ENCODE assay signal across 13 mouse cellular contexts in genomic region chr11:94930151-94930550, GRCm38 (mm10). TPM values are rescaled to one million over a fixed set of nuclear protein-coding genes. Genes with fewer than 3 reads are reported as not detected.
A peak's percentile ranks its signal among the peaks of the same experiment; 100 is the strongest.
DNase-seq lines count a peak whose midpoint lies in the region; ATAC-seq lines count a peak whose summit lies in the region.
"Had no signal": no experiment of that assay in that cellular context is flagged by ENCODE, and none has a peak within 500 bp of the region (broad histone marks: within the 10 kb centered on the region; RNA-seq: fewer than 3 reads in every experiment).

No protein-coding gene starts in this region.

- 26% methylated on average over 4 of the region's 4 CpGs for WGBS in kidney, embryonic 16.5 days
- 52% methylated on average over 4 of the region's 4 CpGs for WGBS in heart, embryonic 16.5 days
- WGBS in stomach, embryonic 15.5 days: 38% methylated on average over 4 of the region's 4 CpGs

- no peaks in the 10 kb centered on the region for H3K9me3 ChIP-seq in kidney, embryonic 16.5 days (ENCODE audit: low read length)
- H3K9me3 ChIP-seq in heart, embryonic 16.5 days (replicated peaks; ENCODE audit: control insufficient read depth, low read length): no peaks in the 10 kb centered on the region
- no peaks in the 10 kb centered on the region for H3K9me3 ChIP-seq in stomach, embryonic 15.5 days
- H3K9me3 ChIP-seq: G1E had no signal

- peaks cover 6% of the 10 kb centered on the region for H3K27me3 ChIP-seq in kidney, embryonic 16.5 days (ENCODE audit: insufficient read depth, low read length)
- H3K27me3 ChIP-seq in heart, embryonic 16.5 days (ENCODE audit: control insufficient read depth, insufficient read depth, low read length): peaks cover 9% of the 10 kb centered on the region
- H3K27me3 ChIP-seq in stomach, embryonic 15.5 days (replicated peaks): no peaks in the 10 kb centered on the region

- H3K4me3 ChIP-seq in kidney, embryonic 16.5 days (ENCODE audit: low read length): no peak overlapping the region
- H3K4me3 ChIP-seq in heart, embryonic 16.5 days (ENCODE audit: low read length): no peak overlapping the region
- H3K4me3 ChIP-seq in stomach, embryonic 15.5 days (replicated peaks): no peak overlapping the region

- no peak for ATAC-seq in kidney, embryonic 16.5 days (ENCODE audit: low FRiP score, low TSS enrichment)
- ATAC-seq in heart, embryonic 16.5 days (replicated peaks; ENCODE audit: extremely low read depth, insufficient read depth, low FRiP score): no peak
- no peak for ATAC-seq in stomach, embryonic 15.5 days (ENCODE audit: insufficient read depth, low FRiP score, low read depth)

- no peak overlapping the region for H3K4me2 ChIP-seq in kidney, embryonic 16.5 days (replicated peaks; ENCODE audit: low read depth, low read length)
- H3K4me2 ChIP-seq in heart, embryonic 16.5 days (ENCODE audit: low read depth, low read length): no peak overlapping the region
- H3K4me2 ChIP-seq in stomach, embryonic 15.5 days: no peak overlapping the region

- H3K27ac ChIP-seq in kidney, embryonic 16.5 days (ENCODE audit: low read length): peak overlapping the region; percentile 94
- peak overlapping the region; percentile 84 for H3K27ac ChIP-seq in heart, embryonic 16.5 days (ENCODE audit: low read length)
- H3K27ac ChIP-seq in stomach, embryonic 15.5 days: peak overlapping the region; percentile 95

- peaks cover 63% of the 10 kb centered on the region for H3K4me1 ChIP-seq in kidney, embryonic 16.5 days (ENCODE audit: insufficient read depth, low read length)
- peaks cover 35% of the 10 kb centered on the region for H3K4me1 ChIP-seq in heart, embryonic 16.5 days (ENCODE audit: control insufficient read depth, insufficient read depth, low read length)
- H3K4me1 ChIP-seq in stomach, embryonic 15.5 days: peaks cover 49% of the 10 kb centered on the region

- no peak overlapping the region for H3K9ac ChIP-seq in kidney, embryonic 16.5 days (replicated peaks; ENCODE audit: low read length)
- H3K9ac ChIP-seq in heart, embryonic 16.5 days (ENCODE audit: low read length): no peak overlapping the region
- no peak overlapping the region for H3K9ac ChIP-seq in stomach, embryonic 15.5 days

- DNase-seq in embryo, embryonic 9.5 days (ENCODE audit: extremely low spot score): peak; percentile 31
- no peak for DNase-seq in embryo, embryonic 10.5 days (ENCODE audit: low spot score)
- DNase-seq in kidney, postnatal 25 days: no peak
- DNase-seq in urinary bladder, adult 18-20 months (ENCODE audit: low spot score in 2 of 2): no peak
- DNase-seq in adrenal gland, adult 18-20 months (ENCODE audit: low spot score in 2 of 2): no peak
- DNase-seq: left cerebral cortex, postnatal 4 days; spleen, adult 18-20 months had no signal

- H3K36me3 ChIP-seq in kidney, embryonic 16.5 days (ENCODE audit: insufficient read depth, low read length): no peaks in the 10 kb centered on the region
- H3K36me3 ChIP-seq in heart, embryonic 16.5 days (ENCODE audit: control insufficient read depth, insufficient read depth): no peaks in the 10 kb centered on the region
- no peaks in the 10 kb centered on the region for H3K36me3 ChIP-seq in stomach, embryonic 15.5 days
- H3K36me3 ChIP-seq: G1E had no signal

RNA-seq across cellular contexts. Expression of gene Col1a1, which starts 5.9 kb away (rescaled TPM):
- polyA plus RNA-seq in kidney, embryonic 16.5 days (2015; fragmentation: Nextera tagmentation; extraction: Ambion mirVana): 869 and 941 TPM in 2 replicates
- polyA plus RNA-seq in heart, embryonic 16.5 days (2015; fragmentation: Nextera tagmentation; extraction: Ambion mirVana): 669 and 799 TPM in 2 replicates
- 1,375 and 1,459 TPM in 2 replicates for polyA plus RNA-seq in stomach, embryonic 15.5 days (2015; fragmentation: Nextera tagmentation; extraction: Ambion mirVana)
- 10 to 100 TPM; 20.4 to 40.2 TPM for total RNA-seq in adrenal gland, adult 18-20 months (2021)
- total RNA-seq: monocyte, adult 5-6 weeks had no signal
- polyA plus RNA-seq: G1E had no signal

RNA-seq across cellular contexts. Expression of gene Hils1, which starts 37.2 kb away (rescaled TPM):
- polyA plus RNA-seq in kidney, embryonic 16.5 days (2015; fragmentation: Nextera tagmentation; extraction: Ambion mirVana): not detected in 2 replicates
- polyA plus RNA-seq in heart, embryonic 16.5 days (2015; fragmentation: Nextera tagmentation; extraction: Ambion mirVana): 0.33 TPM in 1 of 2 replicates, not detected in the other
- polyA plus RNA-seq in stomach, embryonic 15.5 days (2015; fragmentation: Nextera tagmentation; extraction: Ambion mirVana): not detected in 2 replicates
- total RNA-seq in adrenal gland, adult 18-20 months (2021): not detected
- total RNA-seq: G1E; layer of hippocampus, adult 8-10 months had no signal
- polyA plus RNA-seq: G1E had no signal

RNA-seq across cellular contexts. Expression of gene Sgca, which starts 46.0 kb away (rescaled TPM):
- 0.19 and 0.71 TPM in 2 replicates for polyA plus RNA-seq in kidney, embryonic 16.5 days (2015; fragmentation: Nextera tagmentation; extraction: Ambion mirVana)
- 27.9 and 29.4 TPM in 2 replicates for polyA plus RNA-seq in heart, embryonic 16.5 days (2015; fragmentation: Nextera tagmentation; extraction: Ambion mirVana)
- 0.17 and 0.27 TPM in 2 replicates for polyA plus RNA-seq in stomach, embryonic 15.5 days (2015; fragmentation: Nextera tagmentation; extraction: Ambion mirVana)
- total RNA-seq in adrenal gland, adult 18-20 months (2021): under 1 TPM in 1 of 2 experiments, not detected in 1; 0.80 TPM
- total RNA-seq: left cerebral cortex, postnatal 4 days; monocyte, adult 5-6 weeks had no signal
- polyA plus RNA-seq: G1E had no signal

Comparison
In these comparisons a context has a peak if more than half of its experiments do, and no peak if none do; other contexts are left out.
1. RNA of gene Sgca, which starts 46.0 kb away (polyA plus RNA-seq): 27.9 to 29.4 TPM in heart, embryonic 16.5 days; 0.19 to 0.71 TPM in kidney, embryonic 16.5 days and 0.17 to 0.27 TPM in stomach, embryonic 15.5 days; every median in the first group is over 10 times any median in the second.
2. Peak in every context shown above with its lines, with median percentiles within 50 percentile points of each other: H3K27ac ChIP-seq.